Mouse (Mus musculus) spleen, adult 2 months (tissue): ENCODE measurements around the gene Vmn2r81. TPM values are rescaled to one million over a fixed set of nuclear protein-coding genes. Genes with fewer than 3 reads are reported as not detected.
"Not testable (repeated sequence)": the region's sequence is repeated elsewhere in the genome, so short reads cannot be mapped to it uniquely, and the experiment has no call there.

Experiments used
- DNase-seq, 2 experiments: peaks; one replicate each; pipeline versions ENCODE4 v3.0.0 to v3.0.0-alpha.2; 2012 to 2021; ENCODE audit warnings: low spot score in 2 of 2, low read depth in 1 of 2
- H3K27ac ChIP-seq: fragments of 200-500 bp; 2 replicates; pipeline ENCODE4 v1.5.1; 2012; ENCODE audit warnings: low read length, inconsistent platforms; ENCODE audit not compliant: insufficient read depth
- H3K27me3 ChIP-seq: fragments of 200-500 bp; 2 replicates; pipeline ENCODE4 v1.6.1; 2012; ENCODE audit warnings: mild to moderate bottlenecking, moderate library complexity, low read length, inconsistent platforms; ENCODE audit not compliant: control insufficient read depth, insufficient read depth
- H3K36me3 ChIP-seq: fragments of 200-500 bp; 2 replicates; pipeline ENCODE4 v1.6.1; 2012; ENCODE audit warnings: mild to moderate bottlenecking, low read length, inconsistent platforms; ENCODE audit not compliant: control insufficient read depth, insufficient read depth
- H3K4me1 ChIP-seq: fragments of 200-500 bp; 2 replicates; pipeline ENCODE4 v1.6.1; 2011; ENCODE audit warnings: inconsistent platforms; ENCODE audit not compliant: control insufficient read depth, insufficient read depth, insufficient read length
- H3K4me3 ChIP-seq: fragments of 200-500 bp; 2 replicates; pipeline ENCODE4 v1.5.1; 2011; ENCODE audit warnings: mild to moderate bottlenecking, inconsistent platforms; ENCODE audit not compliant: insufficient read depth, insufficient read length; ENCODE audit errors: extremely low read depth
- CTCF ChIP-seq: fragments of 200-500 bp; IDR thresholded peaks from 2 replicates; pipeline ENCODE4 v1.5.1; 2011; ENCODE audit warnings: mild to moderate bottlenecking, inconsistent platforms; ENCODE audit not compliant: insufficient read depth, insufficient read length, insufficient replicate concordance; ENCODE audit errors: extremely low read depth
- POLR2A ChIP-seq: fragments of 200-500 bp; IDR thresholded peaks from 2 replicates; pipeline ENCODE4 v1.6.1; 2011; ENCODE audit warnings: low read depth, low read length, inconsistent platforms
- WGBS: fragments of 180-500 bp; shearing (Covaris S2); methylation state at CpG from one replicate; pipeline ENCODE4 v1.1.7; 2018; 5-methylcytosine and 5-hydroxymethylcytosine counted together
- polyA plus RNA-seq: library from polyadenylated mRNA; depleted of rRNA; stranded (reverse); fragments of >200 nt; gene quantifications from 2 replicates; pipeline ENCODE4 v1.2.3, GENCODE M21; 2012; rRNA removed

The Vmn2r81 gene
- polyA plus RNA-seq = not detected in 2 replicates

DNA sequence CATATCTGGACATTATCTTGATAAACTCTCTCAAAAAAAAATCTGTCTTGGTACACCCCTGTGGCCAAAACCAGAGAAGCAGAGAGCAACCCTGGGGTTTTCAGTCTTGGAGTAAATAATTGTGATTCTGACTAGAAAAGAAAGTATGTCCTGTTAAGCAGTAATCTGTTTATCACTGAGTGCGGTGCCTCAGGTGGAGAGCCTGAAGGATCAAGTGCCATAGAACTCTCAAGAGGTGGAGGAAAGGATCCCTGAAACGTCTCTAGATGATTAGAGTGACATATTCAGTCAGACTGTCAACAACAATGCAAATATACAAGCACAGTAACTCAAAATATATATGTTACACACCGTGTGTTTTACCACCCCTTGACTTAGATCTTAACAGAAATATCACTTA is at the start of gene Vmn2r81:
TSS of gene Vmn2r81 (plus strand) at position 301 of the 400 bp plus-strand sequence.
- not testable (repeated sequence) for H3K36me3 ChIP-seq, H3K27me3 ChIP-seq, DNase-seq, H3K4me3 ChIP-seq, H3K27ac ChIP-seq, H3K4me1 ChIP-seq
- WGBS = 68% methylated on average over 3 of the region's 3 CpGs

DNA sequence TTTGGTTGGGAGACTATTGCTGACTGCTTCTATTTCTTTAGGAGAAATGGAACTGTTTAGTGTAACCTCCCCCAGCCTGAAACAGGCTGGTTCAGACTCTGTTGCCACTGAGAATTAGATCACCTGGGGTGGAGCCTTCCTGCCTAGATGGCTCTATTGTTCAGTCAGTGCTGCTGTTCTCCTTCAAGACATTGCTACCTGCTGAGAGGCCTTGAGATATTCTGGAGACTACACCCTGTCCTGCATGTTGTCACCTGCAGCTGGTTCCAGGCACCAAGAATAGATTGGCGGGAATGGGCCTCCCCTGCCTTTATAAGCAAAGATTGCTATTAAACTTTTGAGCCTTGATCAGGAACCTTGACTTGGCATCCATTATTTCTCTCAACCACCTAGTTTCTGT is 47.5 kb upstream of the Vmn2r81 start:
- H3K4me1 ChIP-seq, DNase-seq, H3K27me3 ChIP-seq, H3K4me3 ChIP-seq, H3K36me3 ChIP-seq, H3K27ac ChIP-seq: not testable (repeated sequence)
- 77% methylated on average over 1 of the region's 1 CpGs for WGBS

DNA sequence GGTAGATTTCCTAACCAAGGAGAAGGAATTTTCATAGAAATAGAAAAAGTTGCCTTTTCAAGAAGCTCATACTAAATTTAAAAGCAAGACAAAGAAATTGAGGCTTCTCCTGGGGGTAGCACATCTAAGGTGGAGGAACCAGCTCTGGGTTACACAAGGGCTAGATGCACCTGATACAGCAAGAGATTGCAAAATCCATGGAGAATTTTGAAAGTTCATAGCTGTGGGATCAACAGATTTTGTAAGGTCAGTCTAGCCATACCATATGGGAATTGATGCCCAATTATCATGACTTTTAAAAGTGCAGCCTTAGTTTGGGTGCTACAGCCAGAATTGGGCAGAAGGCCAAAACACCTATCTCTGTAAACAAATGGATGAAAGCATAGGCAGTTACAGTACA is 27.1 kb upstream of the Vmn2r81 start:
- Histone ChIP-seq H3K36me3 (no peaks in the 10 kb centered on the region), H3K4me3 (no peak overlapping the region), H3K4me1 (no peaks in the 10 kb centered on the region), H3K27ac (no peak overlapping the region), H3K27me3 (no peaks in the 10 kb centered on the region)
- DNase-seq = no peak
- TF ChIP-seq POLR2A = no peak
- no peak for TF ChIP-seq CTCF

DNA sequence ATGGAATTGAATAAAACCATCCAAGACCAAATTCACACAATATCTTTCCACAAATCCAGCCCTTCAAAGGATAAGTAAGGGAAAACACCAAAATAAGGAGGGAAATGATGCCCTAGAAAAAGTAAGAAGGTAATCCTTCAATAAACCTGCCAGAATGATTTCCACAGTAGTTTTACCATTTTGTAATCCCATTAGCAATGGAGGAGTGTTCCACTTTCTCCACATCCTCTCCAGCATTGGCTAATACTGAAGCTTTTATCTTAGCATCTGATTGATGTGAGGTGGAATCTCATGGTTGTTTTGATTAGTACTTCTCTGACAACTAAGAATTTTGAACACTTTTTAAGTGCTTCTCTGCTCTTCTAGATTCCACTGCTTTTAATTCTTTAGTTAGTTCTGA is 25.9 kb upstream of the Vmn2r81 start:
- TF ChIP-seq POLR2A = no peak
- TF ChIP-seq CTCF = no peak
- Histone ChIP-seq H3K27ac (no peak overlapping the region), H3K36me3 (no peaks in the 10 kb centered on the region), H3K4me1 (no peaks in the 10 kb centered on the region), H3K27me3 (no peaks in the 10 kb centered on the region), H3K4me3 (no peak overlapping the region)
- no peak for DNase-seq

DNA sequence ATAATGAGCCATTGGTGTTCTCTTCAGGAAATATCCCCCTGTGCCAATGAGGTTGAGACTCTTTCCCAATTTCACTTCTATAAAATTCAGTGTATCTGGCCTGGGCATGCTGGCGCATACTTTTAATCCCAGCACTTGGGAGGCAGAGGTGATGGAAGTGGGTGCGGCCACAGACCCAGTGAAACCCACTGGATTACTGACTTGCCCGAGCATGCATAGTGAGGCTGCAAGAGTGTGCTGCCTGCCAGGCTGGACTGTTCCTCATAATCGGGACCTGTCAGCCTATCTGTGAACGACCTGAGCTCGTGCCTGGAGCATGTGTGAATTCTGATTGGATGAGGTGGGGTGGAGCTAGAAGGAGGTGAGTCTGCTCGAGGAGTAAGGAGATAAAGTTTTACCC is 25.3 kb upstream of the Vmn2r81 start:
- H3K27ac ChIP-seq = no peak overlapping the region
- DNase-seq = no peak
- TF ChIP-seq CTCF (no peak), POLR2A (no peak)
- WGBS = 71% methylated on average over 7 of the region's 7 CpGs
- no peaks in the 10 kb centered on the region for H3K36me3 ChIP-seq
- no peaks in the 10 kb centered on the region for H3K4me1 ChIP-seq
- no peaks in the 10 kb centered on the region for H3K27me3 ChIP-seq
- no peak overlapping the region for H3K4me3 ChIP-seq

DNA sequence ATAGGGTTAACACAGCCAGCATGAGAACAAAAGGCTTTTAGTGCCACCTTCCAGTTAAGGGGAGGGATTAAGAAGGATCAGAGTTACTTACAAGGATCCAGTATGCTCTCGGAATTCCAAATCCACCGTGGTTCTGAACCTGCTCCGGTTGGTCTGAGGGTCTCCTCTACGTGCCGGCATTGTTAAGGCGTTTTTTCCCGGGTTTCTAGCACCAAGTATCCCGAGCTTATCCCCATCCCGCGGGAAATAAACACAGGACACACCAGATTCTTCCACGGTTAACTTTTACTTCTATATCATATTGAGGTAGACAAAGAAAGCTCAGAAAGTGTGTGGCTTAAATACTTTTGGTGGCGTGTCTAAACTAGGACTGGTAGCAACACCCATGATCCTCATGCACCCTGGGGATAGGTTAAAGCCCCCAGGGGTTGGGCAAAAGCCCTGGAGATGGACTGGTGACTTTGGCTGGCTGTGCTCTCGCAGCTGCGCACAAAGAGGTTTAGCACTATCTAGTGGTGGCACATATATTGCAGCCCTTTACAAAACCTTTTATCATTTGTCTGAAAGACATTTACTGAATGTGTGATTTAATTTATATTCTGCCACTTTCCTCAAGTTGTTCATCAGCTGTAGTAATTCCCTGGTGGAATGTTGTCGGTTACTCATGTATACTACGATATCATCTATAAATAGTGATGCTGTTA is 74.7 kb downstream of the Vmn2r81 start:
- not testable (repeated sequence) for H3K4me3 ChIP-seq, H3K4me1 ChIP-seq
- WGBS = 7% methylated on average over 16 of the region's 16 CpGs

DNA sequence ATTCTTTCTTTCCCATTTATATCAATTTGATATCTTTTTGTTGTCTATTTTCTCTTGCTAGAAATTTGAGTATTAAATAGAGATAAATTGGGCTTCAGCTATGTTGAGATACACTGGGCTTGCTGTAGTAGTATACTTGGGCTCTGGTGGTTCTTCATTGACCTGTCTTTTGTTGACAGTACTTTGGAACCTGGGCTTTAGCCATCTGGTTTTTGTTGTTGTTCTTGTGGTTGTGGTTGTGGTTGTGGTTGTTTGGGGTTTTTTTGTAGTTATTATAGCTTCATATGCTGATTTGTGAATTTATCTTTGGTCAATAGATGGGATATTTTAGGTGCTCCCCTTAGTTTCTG is 75.2 kb downstream of the Vmn2r81 start:
- no peak overlapping the region for H3K4me3 ChIP-seq
- H3K4me1 ChIP-seq = no peaks in the 10 kb centered on the region
- no peaks in the 10 kb centered on the region for H3K27me3 ChIP-seq
- H3K27ac ChIP-seq = no peak overlapping the region
- TF ChIP-seq CTCF = no peak
- no peaks in the 10 kb centered on the region for H3K36me3 ChIP-seq
- no peak for DNase-seq

More for the DNA sequence above, 74.7 kb downstream of the Vmn2r81 start:
- H3K27ac ChIP-seq, H3K36me3 ChIP-seq, DNase-seq, H3K27me3 ChIP-seq: not testable (repeated sequence)

Other genes starting within 250 kb of the Vmn2r81 start
- not detected in 2 replicates for gene Olfr1351, start 235.2 kb upstream of the Vmn2r81 start, polyA plus RNA-seq
- not detected in 2 replicates for gene Olfr57, start 219.0 kb upstream of the Vmn2r81 start, polyA plus RNA-seq
- 0.84 and 0.94 TPM in 2 replicates for gene 2610008E11Rik, start 150.1 kb upstream of the Vmn2r81 start, polyA plus RNA-seq
- not detected in 2 replicates for gene Vmn2r80, start 98.9 kb upstream of the Vmn2r81 start, polyA plus RNA-seq
- not detected in 2 replicates for gene Vmn2r82, start 108.8 kb downstream of the Vmn2r81 start, polyA plus RNA-seq
- gene Vmn2r83, start 221.0 kb downstream of the Vmn2r81 start, polyA plus RNA-seq = not detected in 2 replicates